Mouse (Mus musculus) heart, adult 11 months (tissue): Measurements from ENCODE around the gene Il6st.
"Not testable (repeated sequence)": the region's sequence is repeated elsewhere in the genome, so short reads cannot be mapped to it uniquely, and the experiment has no call there.

ENCODE experiments used
- DNase-seq: peaks from one replicate; pipeline ENCODE4 v3.0.0; 2022

Il6st gene

GRCm38 (mm10) chr13:112463868-112464625, at the start of gene Il6st:
Gene Il6st, plus strand, starts transcription at chr13:112464070.
- peak; percentile 100 for DNase-seq

- peak; percentile 86 for DNase-seq
Observed at GRCm38 (mm10) chr13:112415896-112416295, 48.0 kb upstream of the Il6st start.

GRCm38 (mm10) chr13:112416410-112417162, 47.3 kb upstream of the Il6st start:
- DNase-seq, result peak; percentile 79

- peak; percentile 84 for DNase-seq
Observed at GRCm38 (mm10) chr13:112417163-112417523, 46.7 kb upstream of the Il6st start.

- peak; percentile 1 for DNase-seq
Observed at GRCm38 (mm10) chr13:112417861-112418423, 45.9 kb upstream of the Il6st start.

GRCm38 (mm10) chr13:112418595-112418994, 45.3 kb upstream of the Il6st start:
- DNase-seq, result peak; percentile 74

- peak; percentile 40 for DNase-seq
Observed at GRCm38 (mm10) chr13:112424212-112424611, 39.7 kb upstream of the Il6st start.

- peak; percentile 29 for DNase-seq
Observed at GRCm38 (mm10) chr13:112424635-112425034, 39.2 kb upstream of the Il6st start.

- DNase-seq, result peak; percentile 90
Observed at GRCm38 (mm10) chr13:112425181-112425654, 38.7 kb upstream of the Il6st start.

- peak; percentile 81 for DNase-seq
Observed at GRCm38 (mm10) chr13:112426265-112427135, 37.4 kb upstream of the Il6st start.

GRCm38 (mm10) chr13:112427136-112427470, 36.8 kb upstream of the Il6st start:
- not testable (repeated sequence) for DNase-seq

GRCm38 (mm10) chr13:112427521-112427920, 36.3 kb upstream of the Il6st start:
- peak; percentile 86 for DNase-seq

- peak; percentile 95 for DNase-seq
Observed at GRCm38 (mm10) chr13:112433271-112433670, 30.6 kb upstream of the Il6st start.

GRCm38 (mm10) chr13:112435241-112436075, 28.4 kb upstream of the Il6st start:
- peak; percentile 85 for DNase-seq

GRCm38 (mm10) chr13:112436288-112436687, 27.6 kb upstream of the Il6st start:
- DNase-seq, result peak; percentile 30

- peak; percentile 91 for DNase-seq
Observed at GRCm38 (mm10) chr13:112438001-112438868, 25.6 kb upstream of the Il6st start.

GRCm38 (mm10) chr13:112439105-112439818, 24.6 kb upstream of the Il6st start:
- peak; percentile 93 for DNase-seq

GRCm38 (mm10) chr13:112439917-112440361, 23.9 kb upstream of the Il6st start:
- DNase-seq, result peak; percentile 98

- DNase-seq, result peak; percentile 74
Observed at GRCm38 (mm10) chr13:112440668-112441067, 23.2 kb upstream of the Il6st start.
